Mouse (Mus musculus) myocyte (in vitro differentiated cells): ENCODE data around the gene Cldn4. TPM values are rescaled to one million over a fixed set of nuclear protein-coding genes. Genes with fewer than 3 reads are reported as not detected.

ENCODE experiments used
- H3K27me3 ChIP-seq: one replicate; pipeline ENCODE4 v1.6.1; 2011; ENCODE audit not compliant: control insufficient read depth, insufficient read depth, insufficient read length
- H3K36me3 ChIP-seq: one replicate; pipeline ENCODE4 v1.6.1; 2011; ENCODE audit not compliant: control insufficient read depth, insufficient read depth
- H3K4me2 ChIP-seq: one replicate; pipeline ENCODE4 v1.6.1; 2011; ENCODE audit warnings: low read depth, control low read depth
- H3K4me3 ChIP-seq: one replicate; pipeline ENCODE4 v1.5.1; 2011; ENCODE audit warnings: mild to moderate bottlenecking, control low read depth, moderate library complexity
- H3K79me2 ChIP-seq: one replicate; pipeline ENCODE4 v1.6.1; 2011; ENCODE audit not compliant: control insufficient read depth, insufficient read depth
- H3ac ChIP-seq: one replicate; pipeline ENCODE4 v1.6.1; 2011; ENCODE audit not compliant: control insufficient read depth, insufficient read length
- CEBPB ChIP-seq: IDR thresholded peaks from 2 replicates; pipeline ENCODE4 v1.6.1; 2011; ENCODE audit warnings: mild to moderate bottlenecking, moderate library complexity; ENCODE audit not compliant: poor library complexity, insufficient read depth, severe bottlenecking
- E2F4 ChIP-seq: IDR thresholded peaks from one replicate; pipeline ENCODE4 v1.6.1; 2011; ENCODE audit warnings: mild to moderate bottlenecking, control low read depth, moderate library complexity; ENCODE audit not compliant: insufficient read depth
- MAX ChIP-seq: IDR thresholded peaks from one replicate; pipeline ENCODE4 v1.6.1; 2011; ENCODE audit warnings: low read depth, mild to moderate bottlenecking, control low read depth
- MYOD1 ChIP-seq, 3 experiments: IDR thresholded peaks; one replicate each; pipeline ENCODE4 v1.6.1; 2011; ENCODE audit warnings: control low read depth in 2 of 3, low read depth in 2 of 3, mild to moderate bottlenecking in 2 of 3, moderate library complexity in 1 of 3; ENCODE audit not compliant: insufficient read length in 2 of 3, control insufficient read depth in 1 of 3
- MYOG ChIP-seq, 3 experiments: IDR thresholded peaks; one replicate each; pipeline ENCODE4 v1.6.1; 2011; ENCODE audit warnings: control low read depth in 2 of 3, low read depth in 2 of 3, mild to moderate bottlenecking in 2 of 3; ENCODE audit not compliant: insufficient read length in 2 of 3, control insufficient read depth in 1 of 3, insufficient read depth in 1 of 3
- POLR2A ChIP-seq: IDR thresholded peaks from one replicate; pipeline ENCODE4 v1.6.1; 2011; ENCODE audit warnings: low read depth, mild to moderate bottlenecking, control low read depth, moderate library complexity; ENCODE audit not compliant: insufficient read length
- POLR2AphosphoS2 ChIP-seq: IDR thresholded peaks from one replicate; pipeline ENCODE4 v1.6.1; 2011; ENCODE audit warnings: low read depth, control low read depth; ENCODE audit not compliant: insufficient read length
- REST ChIP-seq: IDR thresholded peaks from one replicate; pipeline ENCODE4 v1.6.1; 2011; ENCODE audit warnings: mild to moderate bottlenecking, control low read depth, moderate library complexity; ENCODE audit not compliant: insufficient read depth, insufficient read length
- SRF ChIP-seq: IDR thresholded peaks from one replicate; pipeline ENCODE4 v1.6.1; 2011; ENCODE audit warnings: low read depth; ENCODE audit not compliant: control insufficient read depth, insufficient read length
- TCF12 ChIP-seq: IDR thresholded peaks from one replicate; pipeline ENCODE4 v1.6.1; 2011; ENCODE audit warnings: mild to moderate bottlenecking, control low read depth; ENCODE audit not compliant: poor library complexity, insufficient read depth, severe bottlenecking
- TCF3 ChIP-seq: IDR thresholded peaks from one replicate; pipeline ENCODE4 v1.6.1; 2011; ENCODE audit warnings: low read depth, control low read depth; ENCODE audit not compliant: insufficient read length
- USF1 ChIP-seq: IDR thresholded peaks from one replicate; pipeline ENCODE4 v1.6.1; 2011; ENCODE audit warnings: low read depth, mild to moderate bottlenecking, control low read depth, moderate library complexity
- polyA plus RNA-seq: library from polyadenylated mRNA; unstranded; fragments of >200 nt; fragmentation: generic; extraction: Trizol; gene quantifications from one replicate; pipeline ENCODE4 v1.2.1, GENCODE M21; 2012; ENCODE audit warnings: missing spikeins

The Cldn4 gene
- polyA plus RNA-seq, 1 experiment = not detected

GRCm38 (mm10) chr5:134951053-134951884, 4.5 kb upstream of the Cldn4 start:
- Histone ChIP-seq H3K79me2 (no peaks in the 10 kb centered on the region), H3ac (no peak overlapping the region), H3K4me2 (peak overlapping the region; percentile 59), H3K27me3 (no peaks in the 10 kb centered on the region), H3K36me3 (no peaks in the 10 kb centered on the region), H3K4me3 (no peak overlapping the region)
- TF ChIP-seq MYOD1 (IDR thresholded peaks at IDR 0.05; ENCODE audit: control insufficient read depth in 1 of 3, insufficient read length in 2 of 3, low read depth in 2 of 3) (peak in 1 of 3 experiments; percentile 74), TCF3 (no peak)

- Histone ChIP-seq H3K4me2 (no peak overlapping the region), H3K27me3 (no peaks in the 10 kb centered on the region), H3K4me3 (no peak overlapping the region), H3K36me3 (no peaks in the 10 kb centered on the region), H3ac (no peak overlapping the region), H3K79me2 (no peaks in the 10 kb centered on the region)
- TF ChIP-seq TCF12 (no peak), SRF (no peak), E2F4 (no peak), TCF3 (no peak), MYOD1 (IDR thresholded peaks at IDR 0.05; ENCODE audit: control insufficient read depth in 1 of 3, insufficient read length in 2 of 3, low read depth in 2 of 3) (no peak), POLR2AphosphoS2 (no peak), POLR2A (no peak), MAX (no peak), REST (no peak), CEBPB (no peak), MYOG (IDR thresholded peaks at IDR 0.05; ENCODE audit: control insufficient read depth in 1 of 3, insufficient read depth in 1 of 3, insufficient read length in 2 of 3, low read depth in 2 of 3) (no peak), USF1 (no peak)
Observed at GRCm38 (mm10) chr5:134948085-134948439, 1.3 kb upstream of the Cldn4 start.

- no peak overlapping the region for H3K4me2 ChIP-seq
- H3K27me3 ChIP-seq = no peaks in the 10 kb centered on the region
- TF ChIP-seq MAX (no peak), CEBPB (no peak), MYOG (IDR thresholded peaks at IDR 0.05; ENCODE audit: control insufficient read depth in 1 of 3, insufficient read depth in 1 of 3, insufficient read length in 2 of 3, low read depth in 2 of 3) (no peak), REST (no peak)
- no peaks in the 10 kb centered on the region for H3K36me3 ChIP-seq
- H3ac ChIP-seq = no peak overlapping the region
- no peaks in the 10 kb centered on the region for H3K79me2 ChIP-seq
- no peak overlapping the region for H3K4me3 ChIP-seq
Observed at GRCm38 (mm10) chr5:134947420-134948084, 818 bp upstream of the Cldn4 start.

GRCm38 (mm10) chr5:134946063-134946856, 474 bp downstream of the Cldn4 start:
- Histone ChIP-seq H3K4me2 (no peak overlapping the region), H3K4me3 (no peak overlapping the region), H3K79me2 (no peaks in the 10 kb centered on the region), H3K27me3 (no peaks in the 10 kb centered on the region), H3ac (no peak overlapping the region), H3K36me3 (no peaks in the 10 kb centered on the region)
- TF ChIP-seq TCF12 (no peak), SRF (no peak), USF1 (no peak), POLR2AphosphoS2 (no peak), MAX (no peak), MYOG (IDR thresholded peaks at IDR 0.05; ENCODE audit: control insufficient read depth in 1 of 3, insufficient read depth in 1 of 3, insufficient read length in 2 of 3, low read depth in 2 of 3) (no peak), TCF3 (no peak), REST (no peak), CEBPB (no peak)

GRCm38 (mm10) chr5:134945266-134945959, 1.3 kb downstream of the Cldn4 start:
- Histone ChIP-seq H3ac (no peak overlapping the region), H3K79me2 (no peaks in the 10 kb centered on the region), H3K27me3 (no peaks in the 10 kb centered on the region), H3K4me3 (no peak overlapping the region), H3K4me2 (no peak overlapping the region), H3K36me3 (no peaks in the 10 kb centered on the region)
- TF ChIP-seq MYOD1 (IDR thresholded peaks at IDR 0.05; ENCODE audit: control insufficient read depth in 1 of 3, insufficient read length in 2 of 3, low read depth in 2 of 3) (no peak), REST (no peak), E2F4 (no peak), SRF (no peak), CEBPB (no peak), TCF12 (no peak), TCF3 (no peak), MAX (no peak), POLR2A (no peak), USF1 (no peak), POLR2AphosphoS2 (no peak), MYOG (IDR thresholded peaks at IDR 0.05; ENCODE audit: control insufficient read depth in 1 of 3, insufficient read depth in 1 of 3, insufficient read length in 2 of 3, low read depth in 2 of 3) (no peak)
